Comparison of ENCODE assay signal across 10 mouse cellular contexts in genomic region chr16:35199721-35200431, GRCm38 (mm10). TPM values are rescaled to one million over a fixed set of nuclear protein-coding genes. Genes with fewer than 3 reads are reported as not detected.
DNase-seq lines count a peak whose midpoint lies in the region; ATAC-seq and TF ChIP-seq lines count a peak whose summit lies in the region.
"Had no signal": no experiment of that assay in that cellular context is flagged by ENCODE, and none has a peak within 500 bp of the region (broad histone marks: within the 10 kb centered on the region; RNA-seq: fewer than 3 reads in every experiment).

No protein-coding gene starts in this region.

- no peak for TF ChIP-seq CTCF in kidney, postnatal 0 days (IDR thresholded peaks at IDR 0.05; ENCODE audit: low read depth)

- H3K4me3 ChIP-seq in hindbrain, embryonic 15.5 days: no peak overlapping the region
- no peak overlapping the region for H3K4me3 ChIP-seq in hindbrain, embryonic 11.5 days (ENCODE audit: low read depth, low read length)
- H3K4me3 ChIP-seq in embryonic facial prominence, embryonic 14.5 days (ENCODE audit: low read depth, low read length): no peak overlapping the region
- no peak overlapping the region for H3K4me3 ChIP-seq in kidney, postnatal 0 days (replicated peaks; ENCODE audit: low read depth, low read length)

- H3K36me3 ChIP-seq in hindbrain, embryonic 15.5 days: no peaks in the 10 kb centered on the region
- H3K36me3 ChIP-seq in hindbrain, embryonic 11.5 days (ENCODE audit: control insufficient read depth, insufficient read depth, low read length): no peaks in the 10 kb centered on the region
- H3K36me3 ChIP-seq in embryonic facial prominence, embryonic 14.5 days (ENCODE audit: control insufficient read depth, insufficient read depth, low read length): no peaks in the 10 kb centered on the region
- H3K36me3 ChIP-seq in kidney, postnatal 0 days (ENCODE audit: insufficient read depth, low read length): no peaks in the 10 kb centered on the region

- no peak for DNase-seq in hindbrain, embryonic 11.5 days (ENCODE audit: low spot score)
- DNase-seq in embryonic facial prominence, embryonic 14.5 days (ENCODE audit: low spot score): peak; percentile 23
- peak; percentile 66 for DNase-seq in kidney, postnatal 0 days (ENCODE audit: low spot score)
- peak; percentile 57 to 83 for DNase-seq in lung, postnatal 4 days
- DNase-seq in adrenal gland, postnatal 25 days: no peak
- DNase-seq in cerebellum, adult 9-11 months: no peak
- DNase-seq: embryo, embryonic 11 days; layer of hippocampus, postnatal 36 days had no signal

- 0 out of 2 replicates have a peak, but pooled peaks have one; percentile 47 for ATAC-seq in hindbrain, embryonic 15.5 days (ENCODE audit: low FRiP score, low read depth)
- ATAC-seq in hindbrain, embryonic 11.5 days (ENCODE audit: low FRiP score): no peak
- no peak for ATAC-seq in embryonic facial prominence, embryonic 14.5 days (ENCODE audit: low read depth)
- peak; percentile 27; the same call in 1 of the 2 replicates for ATAC-seq in kidney, postnatal 0 days (replicated peaks; ENCODE audit: low FRiP score, low read depth)

- H3K27me3 ChIP-seq in hindbrain, embryonic 15.5 days: no peaks in the 10 kb centered on the region
- no peaks in the 10 kb centered on the region for H3K27me3 ChIP-seq in hindbrain, embryonic 11.5 days (ENCODE audit: control insufficient read depth, insufficient read depth, low read length)
- no peaks in the 10 kb centered on the region for H3K27me3 ChIP-seq in embryonic facial prominence, embryonic 14.5 days (replicated peaks; ENCODE audit: control insufficient read depth, insufficient read depth, low read length)
- H3K27me3 ChIP-seq in kidney, postnatal 0 days (ENCODE audit: insufficient read depth, low read length): no peaks in the 10 kb centered on the region

- no peak overlapping the region for H3K9ac ChIP-seq in hindbrain, embryonic 15.5 days
- H3K9ac ChIP-seq in hindbrain, embryonic 11.5 days (ENCODE audit: low read depth, low read length): no peak overlapping the region
- no peak overlapping the region for H3K9ac ChIP-seq in embryonic facial prominence, embryonic 14.5 days (ENCODE audit: low read depth, low read length)
- H3K9ac ChIP-seq in kidney, postnatal 0 days (ENCODE audit: low read depth, low read length): no peak overlapping the region

- H3K27ac ChIP-seq in hindbrain, embryonic 15.5 days (replicated peaks): peak overlapping the region; percentile 5; the same call in 1 of the 2 replicates
- no peak overlapping the region for H3K27ac ChIP-seq in hindbrain, embryonic 11.5 days (ENCODE audit: low read depth, low read length)
- no peak overlapping the region; the same call in 1 of the 2 replicates for H3K27ac ChIP-seq in embryonic facial prominence, embryonic 14.5 days (replicated peaks; ENCODE audit: low read depth, low read length)
- peak overlapping the region; percentile 70 for H3K27ac ChIP-seq in kidney, postnatal 0 days
- H3K27ac ChIP-seq: macrophage had no signal

- H3K4me1 ChIP-seq in hindbrain, embryonic 15.5 days (replicated peaks): peaks cover 13% of the 10 kb centered on the region
- no peaks in the 10 kb centered on the region for H3K4me1 ChIP-seq in hindbrain, embryonic 11.5 days (replicated peaks; ENCODE audit: control insufficient read depth, insufficient read depth, low read length)
- H3K4me1 ChIP-seq in embryonic facial prominence, embryonic 14.5 days (ENCODE audit: control insufficient read depth, insufficient read depth, low read length): peaks cover 13% of the 10 kb centered on the region; the same call in 1 of the 2 replicates
- no peaks in the 10 kb centered on the region for H3K4me1 ChIP-seq in kidney, postnatal 0 days (replicated peaks; ENCODE audit: insufficient read depth, low read length)

- 73% methylated on average over 6 of the region's 6 CpGs for WGBS in hindbrain, embryonic 15.5 days
- WGBS in hindbrain, embryonic 11.5 days: 64% methylated on average over 6 of the region's 6 CpGs
- WGBS in embryonic facial prominence, embryonic 14.5 days: 53% methylated on average over 6 of the region's 6 CpGs
- 59% methylated on average over 6 of the region's 6 CpGs for WGBS in kidney, postnatal 0 days

- no peaks in the 10 kb centered on the region for H3K9me3 ChIP-seq in hindbrain, embryonic 15.5 days
- H3K9me3 ChIP-seq in hindbrain, embryonic 11.5 days (ENCODE audit: control insufficient read depth, low read length): no peaks in the 10 kb centered on the region
- no peaks in the 10 kb centered on the region for H3K9me3 ChIP-seq in embryonic facial prominence, embryonic 14.5 days (ENCODE audit: control insufficient read depth, low read length)
- H3K9me3 ChIP-seq in kidney, postnatal 0 days (replicated peaks; ENCODE audit: low read length): no peaks in the 10 kb centered on the region

- no peak overlapping the region for H3K4me2 ChIP-seq in hindbrain, embryonic 15.5 days
- H3K4me2 ChIP-seq in hindbrain, embryonic 11.5 days (replicated peaks; ENCODE audit: low read depth, low read length): no peak overlapping the region
- no peak overlapping the region for H3K4me2 ChIP-seq in embryonic facial prominence, embryonic 14.5 days (ENCODE audit: low read depth, low read length)
- H3K4me2 ChIP-seq in kidney, postnatal 0 days (ENCODE audit: low read length): no peak overlapping the region

RNA-seq across cellular contexts. Expression of gene Adcy5, which starts 45.2 kb away (rescaled TPM):
- 7.1 and 7.6 TPM in 2 replicates for polyA plus RNA-seq in hindbrain, embryonic 15.5 days (2015; fragmentation: Nextera tagmentation; extraction: Ambion mirVana)
- 2.7 and 2.9 TPM in 2 replicates for polyA plus RNA-seq in hindbrain, embryonic 11.5 days (2014; fragmentation: Nextera tagmentation; extraction: Ambion mirVana)
- 2.8 and 3.1 TPM in 2 replicates for polyA plus RNA-seq in embryonic facial prominence, embryonic 14.5 days (2014; fragmentation: Nextera tagmentation; extraction: Ambion mirVana)
- 0.63 and 0.66 TPM in 2 replicates for polyA plus RNA-seq in kidney, postnatal 0 days (2015; fragmentation: Nextera tagmentation; extraction: Ambion mirVana)
- total RNA-seq in adrenal gland, postnatal 25 days (2021): 4.6 and 7.2 TPM in 2 replicates

Comparison
In these comparisons a context has a peak if more than half of its experiments do, and no peak if none do; other contexts are left out.
1. ATAC-seq: peak in hindbrain, embryonic 15.5 days (single experiment) and kidney, postnatal 0 days (single experiment); none in hindbrain, embryonic 11.5 days (single experiment) and embryonic facial prominence, embryonic 14.5 days (single experiment).
2. H3K27ac ChIP-seq: peak in hindbrain, embryonic 15.5 days (single experiment) and kidney, postnatal 0 days (single experiment); none in hindbrain, embryonic 11.5 days (single experiment) and embryonic facial prominence, embryonic 14.5 days (single experiment).
3. DNase-seq: peak in embryonic facial prominence, embryonic 14.5 days (single experiment), kidney, postnatal 0 days (single experiment) and lung, postnatal 4 days (2 of 2); none in hindbrain, embryonic 11.5 days (single experiment), adrenal gland, postnatal 25 days (single experiment) and cerebellum, adult 9-11 months (single experiment).